Mouse (Mus musculus): ENCODE results near the gene Gprc5d.

Gprc5d gene

GRCm38 (mm10) chr6:135136439-135137161 is 18.5 kb upstream of the Gprc5d start:
- DNase-seq (ENCODE audit: low read depth, low spot score), result no peak

- DNase-seq (ENCODE audit: low read depth, low spot score), result no peak
Observed at GRCm38 (mm10) chr6:135135735-135136134, 17.7 kb upstream of the Gprc5d start.

GRCm38 (mm10) chr6:135133486-135133885 is 15.4 kb upstream of the Gprc5d start:
- DNase-seq (ENCODE audit: low read depth, low spot score), result peak; percentile 52

GRCm38 (mm10) chr6:135133086-135133485 is 15.0 kb upstream of the Gprc5d start:
- DNase-seq (ENCODE audit: low read depth, low spot score), result no peak

- DNase-seq (ENCODE audit: low read depth, low spot score), result peak; percentile 30
Observed at GRCm38 (mm10) chr6:135124755-135125380, 6.8 kb upstream of the Gprc5d start.

- no peak for DNase-seq (ENCODE audit: low read depth, low spot score)
Observed at GRCm38 (mm10) chr6:135116479-135116878, 1.6 kb downstream of the Gprc5d start.

GRCm38 (mm10) chr6:135113114-135113436 is 5.0 kb downstream of the Gprc5d start:
- DNase-seq (ENCODE audit: low read depth, low spot score), result no peak

GRCm38 (mm10) chr6:135112411-135113113 is 5.5 kb downstream of the Gprc5d start:
- no peak for DNase-seq (ENCODE audit: low read depth, low spot score)

GRCm38 (mm10) chr6:135107014-135107413 is 11.1 kb downstream of the Gprc5d start:
- peak; percentile 44 for DNase-seq (ENCODE audit: low read depth, low spot score)

GRCm38 (mm10) chr6:135102736-135103303 is 15.3 kb downstream of the Gprc5d start:
- DNase-seq (ENCODE audit: low read depth, low spot score), result no peak

- DNase-seq (ENCODE audit: low read depth, low spot score), result no peak
Observed at GRCm38 (mm10) chr6:135100787-135101472, 17.2 kb downstream of the Gprc5d start.

GRCm38 (mm10) chr6:135092798-135093470 is 25.1 kb downstream of the Gprc5d start:
- DNase-seq (ENCODE audit: low read depth, low spot score), result peak; percentile 85

- no peak for DNase-seq (ENCODE audit: low read depth, low spot score)
Observed at GRCm38 (mm10) chr6:135090661-135091060, 27.4 kb downstream of the Gprc5d start.

- peak; percentile 71 for DNase-seq (ENCODE audit: low read depth, low spot score)
Observed at GRCm38 (mm10) chr6:135089786-135090185, 28.3 kb downstream of the Gprc5d start.

GRCm38 (mm10) chr6:135087721-135088451 is 30.2 kb downstream of the Gprc5d start:
- peak; percentile 88 for DNase-seq (ENCODE audit: low read depth, low spot score)

GRCm38 (mm10) chr6:135085703-135086102 is 32.4 kb downstream of the Gprc5d start:
- DNase-seq (ENCODE audit: low read depth, low spot score), result no peak

GRCm38 (mm10) chr6:135083991-135084502 is 34.0 kb downstream of the Gprc5d start:
- DNase-seq (ENCODE audit: low read depth, low spot score), result no peak

- DNase-seq (ENCODE audit: low read depth, low spot score), result no peak
Observed at GRCm38 (mm10) chr6:135078420-135078819, 39.7 kb downstream of the Gprc5d start.

- DNase-seq (ENCODE audit: low read depth, low spot score), result no peak
Observed at GRCm38 (mm10) chr6:135076202-135076601, 41.9 kb downstream of the Gprc5d start.

- DNase-seq (ENCODE audit: low read depth, low spot score), result no peak
Observed at GRCm38 (mm10) chr6:135074405-135074947, 43.6 kb downstream of the Gprc5d start.

Data from brain, adult 2 months (tissue).